Mouse (Mus musculus): ENCODE data around the gene Naa16.

Gene Naa16

GRCm38 (mm10) chr14:79275441-79275840, 115.1 kb downstream of the Naa16 start:
- DNase-seq (ENCODE audit: low spot score): no peak
